Mouse (Mus musculus) gastrocnemius, postnatal 14 days (tissue): ENCODE data around the gene Olfr49. TPM values are rescaled to one million over a fixed set of nuclear protein-coding genes. Genes with fewer than 3 reads are reported as not detected.

Experiments used
- DNase-seq: peaks from one replicate; pipeline ENCODE4 v3.0.0; 2021; ENCODE audit warnings: mixed read lengths
- intact Hi-C: fragments of 180-260 bp; cut with DNase I; formaldehyde crosslinking; loops from one replicate; pipeline ENCODE4 v1.15.1; 2025; ENCODE audit warnings: low total_unique reads
- total RNA-seq, 2 experiments: library from RNA; stranded (reverse); gene quantifications; 2 replicates each; pipeline ENCODE4 v1.2.3; 2021

Olfr49 gene
- total RNA-seq, 2 experiments from 2014 or later = not detected

DNA sequence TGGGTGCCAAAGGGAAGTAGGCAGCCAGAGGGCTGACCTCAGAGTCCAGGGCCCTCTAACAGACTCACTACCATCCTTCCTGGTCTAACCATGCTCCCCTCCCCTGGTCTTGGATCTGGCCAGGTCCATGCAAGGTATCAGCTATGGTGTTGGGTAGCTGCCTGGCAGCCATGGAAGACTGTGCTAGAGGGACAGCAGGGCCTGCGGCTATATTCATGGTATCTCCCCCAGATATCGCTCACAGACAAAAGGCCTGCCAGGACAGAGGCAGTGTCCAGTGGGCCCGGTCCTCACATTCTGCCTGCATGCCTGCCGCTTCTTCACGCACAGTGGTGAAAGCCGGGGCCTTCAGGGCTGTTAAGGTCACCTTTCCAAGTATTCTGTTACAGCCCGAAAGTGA lies 20.5 kb downstream of the Olfr49 start:
- DNase-seq = no peak
- intact Hi-C loops = no loop called here

DNA sequence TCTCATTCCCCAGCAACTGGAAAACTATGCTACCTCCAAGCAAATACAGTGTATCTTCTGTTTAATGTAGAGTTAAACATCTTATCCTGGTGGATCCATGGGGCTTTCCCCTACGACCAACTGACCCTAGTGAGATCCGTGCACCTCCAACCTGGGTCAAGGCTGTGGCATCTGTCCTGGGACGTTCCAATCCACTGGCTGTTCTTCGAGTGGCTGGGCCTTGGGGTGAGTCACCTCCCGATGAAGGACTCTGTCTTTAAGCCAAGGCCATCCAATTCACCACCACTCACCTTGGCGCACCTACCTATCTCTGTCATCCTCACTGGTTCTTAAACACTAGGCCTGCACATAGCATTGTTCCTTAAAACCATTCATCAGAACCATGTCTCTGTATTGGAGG lies 21.6 kb downstream of the Olfr49 start:
- intact Hi-C loops = no loop called here
- no peak for DNase-seq

DNA sequence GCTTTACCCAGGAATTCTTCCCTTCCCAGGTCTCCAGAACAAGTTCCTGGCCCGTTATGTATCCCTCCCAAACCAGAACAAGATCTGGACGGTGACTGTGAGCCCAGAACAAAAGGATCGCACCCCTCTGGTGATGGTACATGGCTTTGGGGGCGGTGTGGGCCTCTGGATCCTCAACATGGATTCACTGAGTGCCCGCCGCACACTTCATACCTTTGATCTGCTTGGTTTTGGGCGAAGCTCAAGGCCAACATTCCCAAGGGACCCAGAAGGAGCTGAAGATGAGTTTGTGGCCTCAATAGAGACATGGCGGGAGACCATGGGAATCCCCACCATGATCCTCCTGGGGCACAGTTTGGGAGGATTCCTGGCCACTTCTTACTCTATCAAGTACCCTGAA lies 22.1 kb downstream of the Olfr49 start:
- intact Hi-C loops = no loop called here
- no peak for DNase-seq

DNA sequence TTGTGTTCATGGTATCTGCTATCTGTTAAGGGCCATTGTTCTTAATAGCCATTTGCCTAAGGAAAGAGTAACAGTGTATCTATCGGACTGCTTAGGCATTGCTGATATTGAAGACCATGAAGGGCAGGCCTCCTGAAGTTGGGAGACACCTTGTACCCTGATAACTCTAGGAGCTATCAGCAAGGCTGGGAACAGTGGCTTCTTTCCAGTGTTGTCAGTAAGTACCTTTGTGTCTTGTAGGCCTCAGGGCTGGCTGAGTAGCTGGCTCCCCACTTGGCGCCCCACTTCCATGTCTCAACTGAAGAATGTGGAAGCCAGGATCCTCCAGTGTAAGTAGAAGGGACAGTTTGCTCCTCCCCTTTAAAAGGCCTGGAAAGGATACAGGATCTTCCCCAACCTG lies 23.4 kb downstream of the Olfr49 start:
- DNase-seq = no peak
- intact Hi-C loops = no loop called here

DNA sequence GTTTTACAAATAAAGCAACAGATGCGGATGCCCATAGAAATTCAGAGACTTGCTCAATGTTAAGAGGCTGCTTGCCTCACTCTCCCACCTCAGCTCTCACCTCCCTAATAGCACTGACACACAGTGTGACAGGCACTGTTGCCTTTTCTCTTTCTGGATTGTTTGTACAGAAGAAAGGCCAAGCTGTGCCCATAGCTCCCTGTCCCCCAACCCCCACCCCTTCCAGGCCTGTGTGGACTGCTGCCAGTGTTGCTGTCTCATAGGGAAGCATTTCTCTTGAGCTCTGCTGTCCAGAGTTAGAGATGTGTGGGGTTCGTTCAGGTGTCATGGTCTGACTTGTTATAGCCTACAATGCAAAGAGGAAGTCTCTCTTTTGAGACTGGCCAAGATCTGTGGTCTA lies 24.5 kb downstream of the Olfr49 start:
- intact Hi-C loops = no loop called here
- no peak for DNase-seq

DNA sequence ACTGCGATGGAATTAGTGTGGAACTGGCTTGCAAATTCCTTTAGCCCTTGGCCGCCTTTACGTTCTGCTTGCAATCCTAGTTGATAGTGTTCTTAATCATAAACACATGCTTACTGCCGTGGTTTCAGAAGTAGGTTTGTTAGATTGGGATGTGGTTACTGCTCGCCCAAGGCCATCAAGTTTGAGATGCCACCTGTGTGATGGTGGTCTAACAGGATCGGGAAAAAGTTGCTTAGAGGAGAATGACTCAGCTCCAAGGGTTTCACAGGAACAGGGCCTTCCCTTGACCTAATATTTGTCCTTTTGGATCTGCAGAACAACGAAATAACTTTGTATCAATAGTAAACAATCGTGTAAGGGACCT lies 25.0 kb downstream of the Olfr49 start:
- intact Hi-C loops = no loop called here

DNA sequence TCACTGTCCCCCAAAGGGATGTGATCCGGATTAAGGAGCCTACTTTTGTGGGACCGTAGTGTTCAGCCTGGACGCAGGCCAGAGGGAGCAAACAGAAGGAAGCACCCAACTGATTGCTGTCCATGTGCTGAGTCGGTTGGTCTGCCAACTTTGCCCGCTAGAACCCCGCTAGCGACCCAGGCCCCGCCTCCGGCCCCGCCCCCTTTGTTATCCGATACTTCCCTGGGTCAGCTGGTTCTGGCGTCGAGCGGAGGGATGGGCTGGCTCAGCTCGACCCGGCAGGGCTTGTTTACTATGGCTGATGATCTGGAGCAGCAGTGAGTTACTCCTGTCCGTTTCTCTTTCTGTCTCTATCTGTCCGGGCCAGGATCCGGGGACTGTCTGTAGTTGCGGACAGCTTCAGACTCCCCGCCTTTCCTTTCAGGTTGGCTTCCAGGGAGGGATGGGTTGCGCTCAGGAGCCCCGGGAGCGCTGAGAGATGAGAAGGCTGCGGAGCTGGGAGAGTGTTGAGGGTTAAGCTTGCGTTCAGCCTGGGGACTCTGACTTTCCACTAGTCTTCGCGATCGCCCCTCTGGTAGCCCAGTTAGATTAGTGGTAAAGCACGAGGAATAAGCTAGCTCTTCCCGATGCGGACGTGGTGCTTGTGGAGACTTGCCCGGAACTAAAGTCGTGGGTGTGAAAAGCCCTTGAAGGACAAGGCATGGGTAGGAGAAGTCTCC lies 25.6 kb downstream of the Olfr49 start:
- DNase-seq = peak; percentile 95
- intact Hi-C loops = no loop called here

More for the DNA sequence above, 25.0 kb downstream of the Olfr49 start:
- DNase-seq = no peak

DNA sequence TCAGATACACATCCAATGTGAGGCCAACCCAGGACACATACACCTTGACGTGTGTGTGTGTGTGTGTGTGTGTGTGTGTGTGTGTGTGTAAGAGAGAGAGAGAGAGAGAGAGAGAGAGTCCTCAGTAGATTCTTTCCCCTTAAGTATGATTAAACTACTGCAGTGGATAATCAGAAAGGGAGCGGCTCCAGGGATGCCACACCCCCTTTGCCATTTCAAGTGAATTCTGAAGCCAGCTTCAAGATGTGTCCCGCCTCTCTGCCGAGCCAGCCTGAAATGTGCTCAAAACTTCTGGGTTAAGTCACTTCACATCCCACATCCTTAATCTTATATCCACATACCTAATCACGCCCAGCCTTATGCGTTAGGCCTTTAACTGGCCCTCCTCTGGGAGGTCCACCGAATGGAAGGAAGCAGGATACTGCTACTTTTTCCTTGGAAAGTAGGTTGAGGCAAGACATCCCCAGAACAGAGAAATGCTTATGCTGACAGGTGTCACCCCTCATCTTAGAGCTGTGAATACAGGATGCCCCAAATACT lies 26.5 kb downstream of the Olfr49 start:
- DNase-seq = no peak

DNA sequence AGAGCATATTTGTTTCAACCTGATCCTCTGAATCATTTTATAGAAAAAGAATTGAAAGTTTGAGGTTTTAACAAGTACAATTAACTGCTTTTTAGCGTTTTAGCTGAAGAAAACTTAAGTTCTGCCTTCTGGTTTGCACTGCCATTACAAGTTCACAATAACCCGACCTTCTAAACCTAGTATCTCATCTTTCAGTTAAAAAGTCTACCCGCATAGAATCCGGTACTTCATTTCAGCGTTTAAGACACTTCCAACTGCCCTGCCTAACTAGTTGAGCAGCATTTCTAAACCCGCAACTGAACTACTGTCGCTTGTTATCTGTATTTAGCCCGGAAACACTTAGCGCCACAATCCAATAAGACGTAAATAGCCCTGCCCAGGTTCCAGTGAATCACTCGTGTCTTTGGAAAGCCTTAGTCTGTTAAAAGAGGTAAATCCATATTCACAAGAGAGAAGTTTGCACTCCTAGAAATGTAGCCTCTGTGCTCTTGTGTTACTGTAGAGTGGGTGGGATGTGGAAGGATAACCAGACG lies 30.0 kb downstream of the Olfr49 start:
- no peak for DNase-seq
- intact Hi-C loops = no loop called here

More for the DNA sequence above, 26.5 kb downstream of the Olfr49 start:
- intact Hi-C loops = no loop called here

DNA sequence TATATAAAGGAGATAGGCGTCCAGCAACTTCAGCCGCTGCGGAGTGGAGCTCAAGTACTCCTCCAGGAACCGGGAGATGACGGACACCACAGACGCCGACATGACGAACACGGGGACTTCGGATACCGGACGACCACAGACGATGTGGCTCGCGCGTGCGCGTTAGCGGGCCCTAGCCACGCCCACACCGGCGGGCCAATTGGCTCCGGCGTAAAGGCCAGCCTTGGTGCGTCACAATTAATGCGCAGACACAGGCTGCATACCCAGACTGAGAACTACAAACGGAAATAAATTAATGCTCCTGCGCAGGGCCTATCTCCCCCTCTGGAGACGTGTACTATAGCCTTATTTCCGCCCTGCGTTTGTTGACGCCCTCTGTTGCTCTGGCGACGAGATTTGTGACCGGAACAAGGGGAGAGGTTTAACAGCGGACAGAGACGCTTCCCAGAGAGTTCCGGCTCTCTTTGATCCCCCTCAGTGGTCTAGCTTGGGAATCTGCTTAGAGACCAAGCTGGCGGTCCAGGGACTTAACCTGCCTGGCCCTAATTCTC lies 30.9 kb downstream of the Olfr49 start, which contains the start of the genes Dad1 and Abhd4:
Dad1 (minus strand) TSS at position 364 of the 551 bp plus-strand sequence.
Abhd4 (plus strand) TSS at position 448 of the 551 bp plus-strand sequence.
- intact Hi-C loops = no loop called here

DNA sequence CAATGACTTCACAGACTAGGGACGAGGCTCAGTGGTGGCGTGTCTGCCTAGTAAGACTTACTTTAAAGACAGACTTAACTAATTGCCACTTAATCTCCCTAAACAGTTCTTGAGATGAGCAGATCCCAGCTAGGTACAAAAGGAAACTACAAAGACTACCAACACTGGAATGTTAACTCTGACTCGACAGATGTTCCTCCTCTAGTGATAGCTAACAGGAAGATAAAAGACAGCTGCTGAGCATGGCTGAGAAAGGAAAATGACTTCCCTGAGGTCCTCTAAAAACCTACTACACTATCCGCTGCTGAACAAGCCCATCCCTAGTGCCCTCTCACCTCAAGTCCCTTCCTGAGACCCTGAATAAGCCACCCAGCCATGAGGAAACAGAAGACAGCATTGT lies 34.6 kb downstream of the Olfr49 start:
- intact Hi-C loops = no loop called here
- no peak for DNase-seq

More for the DNA sequence above, 30.9 kb downstream of the Olfr49 start, which contains the start of the genes Dad1 and Abhd4:
- peak; percentile 98 for DNase-seq

DNA sequence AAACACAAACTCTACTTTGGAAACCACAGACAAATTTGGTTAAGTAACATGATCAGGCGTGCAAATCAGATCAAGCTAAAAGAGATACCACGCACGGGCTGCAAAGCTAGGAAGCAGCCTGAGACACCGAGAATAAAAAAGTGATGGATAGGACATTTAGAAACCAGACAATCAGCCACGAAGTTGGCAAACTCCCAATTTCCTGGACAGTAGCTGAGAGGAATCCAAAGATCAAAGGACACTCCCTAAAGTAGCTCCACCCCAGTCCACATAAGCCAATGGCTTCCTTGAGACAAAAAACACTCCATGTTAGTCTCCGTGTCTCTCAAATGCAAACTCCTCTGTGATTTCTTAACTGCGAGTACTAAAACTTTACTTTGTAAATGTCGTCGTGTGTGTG lies 35.4 kb downstream of the Olfr49 start:
- DNase-seq = no peak
- intact Hi-C loops = no loop called here

DNA sequence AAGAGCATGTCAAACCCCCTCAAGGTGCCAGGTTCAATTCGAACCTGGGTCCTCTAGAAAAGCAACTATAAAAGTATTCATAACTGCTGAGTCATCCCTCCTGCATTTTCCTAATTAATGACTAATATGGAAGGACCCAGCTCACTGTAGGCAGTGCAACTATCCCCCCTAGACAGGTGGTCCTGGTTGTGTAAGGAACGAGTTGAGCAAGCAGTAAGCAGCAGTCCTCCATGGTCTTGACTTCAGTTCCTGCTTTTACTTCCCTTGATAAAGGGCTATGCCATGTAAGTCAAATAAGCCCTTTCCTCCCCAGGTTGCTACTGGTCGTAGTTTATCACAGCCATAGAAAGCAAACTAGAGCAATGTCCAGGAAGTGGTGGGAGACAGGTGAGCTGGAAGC lies 38.5 kb downstream of the Olfr49 start:
- intact Hi-C loops = no loop called here

DNA sequence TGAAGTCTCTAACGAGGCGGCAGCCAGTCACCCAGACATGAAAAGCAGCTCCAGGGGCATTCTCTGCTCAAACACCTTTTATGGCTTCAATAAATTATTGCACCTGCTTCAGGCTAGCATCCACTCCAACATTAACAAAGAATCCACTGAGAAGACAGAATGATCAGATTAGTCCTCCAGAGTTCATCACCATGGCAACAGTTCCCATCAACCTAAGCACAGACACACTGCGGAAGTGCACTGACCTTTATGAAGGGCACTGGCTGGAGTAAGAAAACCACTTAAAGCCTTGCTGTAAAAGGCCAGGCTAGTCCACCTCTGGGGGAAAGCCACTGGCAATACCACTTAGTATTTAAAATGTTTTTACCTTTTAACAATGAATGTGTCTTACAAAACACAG lies 40.6 kb downstream of the Olfr49 start:
- DNase-seq = no peak
- intact Hi-C loops = loop anchor here (5.0 kb wide), 1 partner anchor 168 kb away; no protein-coding TSS in a partner anchor

More for the DNA sequence above, 38.5 kb downstream of the Olfr49 start:
- DNase-seq = no peak

DNA sequence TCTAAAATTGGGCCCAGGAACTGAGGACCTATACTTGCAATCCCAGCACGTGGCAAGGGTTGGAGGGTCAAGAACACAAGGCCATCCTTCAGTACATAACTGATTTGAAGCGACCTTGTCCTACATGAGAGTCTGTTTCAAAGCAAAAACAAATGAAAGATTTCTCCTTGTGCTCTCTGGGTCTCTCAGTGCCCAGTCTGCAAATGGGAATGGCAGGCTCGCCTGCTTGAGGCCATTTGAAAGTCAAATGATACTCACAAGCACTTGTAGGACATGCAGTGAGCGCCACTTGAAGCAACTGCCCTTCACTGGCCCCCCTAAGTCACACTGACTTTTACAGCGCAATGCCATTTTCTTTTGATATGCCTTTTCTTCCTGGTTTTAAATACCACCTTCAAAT lies 44.2 kb downstream of the Olfr49 start:
- intact Hi-C loops = loop anchor here (5.0 kb wide), 1 partner anchor 172 kb away; no protein-coding TSS in a partner anchor
- DNase-seq = no peak

DNA sequence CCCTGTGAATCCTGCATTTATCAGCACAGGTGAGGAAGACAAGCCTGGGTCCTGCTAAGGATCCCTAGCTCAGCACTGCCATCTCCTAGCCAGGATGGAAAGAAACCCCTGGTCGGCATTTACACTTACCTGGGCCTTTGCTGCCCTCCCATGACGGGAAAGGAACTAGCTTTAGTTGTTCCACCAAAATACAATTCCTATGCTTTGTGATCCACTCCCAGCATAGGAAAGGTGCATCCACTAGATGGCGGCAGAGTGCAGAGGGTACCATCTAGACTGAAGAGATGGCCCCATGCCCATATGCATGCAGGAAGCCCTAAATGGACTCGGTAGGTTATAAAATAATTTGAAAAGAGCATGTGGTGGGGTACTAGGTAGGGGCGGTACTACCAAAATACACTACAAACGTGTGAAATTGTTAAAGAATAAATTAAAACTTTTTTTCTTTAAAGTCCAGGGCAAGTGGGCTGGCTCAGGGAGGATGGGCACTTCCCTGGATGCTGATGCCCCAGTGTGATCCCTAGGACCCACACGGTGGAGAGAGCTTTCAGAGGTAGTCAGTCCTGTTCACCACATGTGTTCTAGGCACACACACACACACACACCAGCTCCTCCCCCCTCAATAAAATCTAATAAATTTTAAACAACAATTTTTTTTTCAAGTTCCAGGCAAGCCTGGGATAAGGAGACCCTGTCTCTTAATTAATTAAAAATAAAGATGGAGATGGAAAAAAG lies 45.6 kb downstream of the Olfr49 start:
- DNase-seq = peak; percentile 80
- intact Hi-C loops = no loop called here

DNA sequence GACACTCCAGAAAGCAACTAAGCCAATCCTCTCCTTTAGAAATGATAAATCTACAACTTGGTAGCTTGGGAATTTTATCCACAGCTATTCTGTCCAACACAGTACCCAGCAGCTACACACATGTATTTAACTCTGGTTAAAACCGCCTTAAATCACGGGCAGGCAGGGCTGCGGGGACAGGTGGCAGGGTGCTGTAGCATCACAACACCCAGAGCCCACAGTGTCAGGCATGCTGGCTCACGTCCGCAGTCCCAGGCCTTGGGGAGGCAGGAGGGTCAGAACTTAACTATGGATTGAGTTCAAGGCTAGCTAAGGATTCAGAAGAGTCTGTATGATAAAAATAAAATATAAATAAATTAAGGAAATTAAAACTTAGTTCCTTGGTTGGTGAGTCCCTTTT lies 47.9 kb downstream of the Olfr49 start:
- DNase-seq = no peak
- intact Hi-C loops = no loop called here

DNA sequence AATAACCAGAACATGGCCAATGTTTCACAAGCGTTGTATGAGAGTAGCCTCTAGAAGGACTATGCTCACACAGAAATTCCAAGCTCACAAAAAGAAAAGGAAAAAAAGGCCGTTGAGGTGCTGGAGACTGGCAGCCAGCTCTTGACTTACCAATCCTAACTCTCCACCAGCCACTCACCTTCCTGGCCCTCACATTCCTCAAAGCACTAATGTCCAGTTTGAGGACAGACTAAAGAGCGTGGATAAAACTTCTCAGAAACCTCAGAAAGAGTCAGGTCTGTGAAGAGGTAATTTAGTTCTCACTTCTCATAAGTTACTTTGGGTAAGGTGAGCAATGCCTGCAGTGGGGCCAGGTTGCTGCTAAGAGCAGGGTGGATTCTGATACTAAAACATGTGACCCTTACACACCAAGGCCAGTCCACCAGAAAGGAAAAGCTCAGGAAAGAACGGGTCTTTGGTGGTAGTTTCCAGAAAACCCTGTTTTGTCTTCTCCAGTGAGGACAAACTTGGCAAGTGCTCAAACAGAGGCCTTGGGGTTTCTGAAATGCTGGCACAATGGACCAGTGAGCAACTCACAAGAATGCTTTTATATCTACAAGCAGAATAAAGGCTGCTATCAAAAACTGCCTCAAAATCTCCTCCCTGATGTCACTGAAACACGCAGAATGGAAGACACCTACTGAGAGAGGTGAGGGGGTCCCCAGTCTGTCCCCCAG lies 48.8 kb downstream of the Olfr49 start:
- DNase-seq = no peak
- intact Hi-C loops = no loop called here

DNA sequence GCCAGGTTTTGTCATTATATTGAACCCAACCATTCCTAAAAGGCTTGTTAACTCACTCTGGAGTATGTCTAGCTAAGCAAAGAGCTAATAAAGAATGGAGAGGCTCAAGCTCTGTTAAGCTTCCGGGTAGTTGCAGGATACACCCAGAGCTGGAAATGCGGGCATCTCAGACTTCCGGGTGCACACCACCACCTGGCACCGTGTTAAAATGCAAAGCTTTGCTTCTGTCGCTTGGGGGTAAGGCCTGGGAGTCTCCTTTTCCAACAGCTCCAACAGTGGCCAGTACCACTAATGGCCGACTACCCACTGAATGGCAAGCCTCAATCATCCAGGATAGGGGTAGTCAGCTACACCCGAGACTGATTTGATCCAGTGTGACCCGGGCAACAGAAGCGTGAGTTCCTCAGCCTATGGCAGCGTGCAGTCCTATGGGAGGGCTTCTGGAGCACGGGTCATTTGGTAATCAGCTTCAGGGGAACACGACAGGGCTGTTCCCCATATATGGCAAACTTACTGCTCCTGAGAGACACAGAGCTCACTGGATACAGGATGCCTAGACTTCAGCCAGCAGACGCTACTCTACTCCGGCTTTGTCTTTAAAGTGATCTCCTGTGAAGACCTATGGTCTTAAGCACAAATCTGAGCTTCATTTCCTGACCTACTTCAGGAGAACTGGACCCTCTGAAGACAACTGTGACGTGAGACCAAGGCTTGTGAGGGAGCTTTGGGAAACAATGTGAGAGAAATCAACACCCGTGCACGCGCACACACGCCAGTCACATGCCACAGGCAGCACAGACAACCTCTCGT lies 50.3 kb downstream of the Olfr49 start:
- intact Hi-C loops = no loop called here

More for the DNA sequence above, 50.3 kb downstream of the Olfr49 start:
- no peak for DNase-seq
